Mouse (Mus musculus): ENCODE data around the gene Vpreb3.
A peak's percentile ranks its signal among the peaks of the same experiment; 100 is the strongest.

Gene Vpreb3

GRCm38 (mm10) chr10:75942736-75943477 is at the start of gene Vpreb3:
TSS of gene Vpreb3 (plus strand) at chr10:75943057.
- no peak for DNase-seq (ENCODE audit: low read depth, low spot score)

GRCm38 (mm10) chr10:75893089-75893750 is 49.6 kb upstream of the Vpreb3 start, which contains the start of gene Derl3:
TSS of gene Derl3 (plus strand) at chr10:75893413.
- peak; percentile 99 for DNase-seq (ENCODE audit: low read depth, low spot score)

- no peak for DNase-seq (ENCODE audit: low read depth, low spot score)
These were observed 48.3 kb upstream of the Vpreb3 start for GRCm38 (mm10) chr10:75894601-75895000.

- DNase-seq (ENCODE audit: low read depth, low spot score), result no peak
These were observed 47.1 kb upstream of the Vpreb3 start for GRCm38 (mm10) chr10:75895730-75896129.

GRCm38 (mm10) chr10:75896208-75896607 is 46.6 kb upstream of the Vpreb3 start:
- peak; percentile 75 for DNase-seq (ENCODE audit: low read depth, low spot score)

- DNase-seq (ENCODE audit: low read depth, low spot score), result peak; percentile 79
These were observed 45.5 kb upstream of the Vpreb3 start for GRCm38 (mm10) chr10:75897373-75897772.

- no peak for DNase-seq (ENCODE audit: low read depth, low spot score)
These were observed 44.8 kb upstream of the Vpreb3 start for GRCm38 (mm10) chr10:75898039-75898564.

- DNase-seq (ENCODE audit: low read depth, low spot score), result peak; percentile 44
These were observed 44.0 kb upstream of the Vpreb3 start for GRCm38 (mm10) chr10:75898846-75899245.

- DNase-seq (ENCODE audit: low read depth, low spot score), result no peak
These were observed 38.5 kb upstream of the Vpreb3 start for GRCm38 (mm10) chr10:75904391-75904790.

- no peak for DNase-seq (ENCODE audit: low read depth, low spot score)
These were observed 36.0 kb upstream of the Vpreb3 start for GRCm38 (mm10) chr10:75906882-75907281.

GRCm38 (mm10) chr10:75910698-75911097 is 32.2 kb upstream of the Vpreb3 start:
- DNase-seq (ENCODE audit: low read depth, low spot score), result no peak

GRCm38 (mm10) chr10:75913013-75913589 is 29.8 kb upstream of the Vpreb3 start:
- no peak for DNase-seq (ENCODE audit: low read depth, low spot score)

GRCm38 (mm10) chr10:75915557-75915956 is 27.3 kb upstream of the Vpreb3 start:
- no peak for DNase-seq (ENCODE audit: low read depth, low spot score)

- DNase-seq (ENCODE audit: low read depth, low spot score), result no peak
These were observed 26.0 kb upstream of the Vpreb3 start for GRCm38 (mm10) chr10:75916840-75917239.

GRCm38 (mm10) chr10:75919026-75919425 is 23.8 kb upstream of the Vpreb3 start:
- no peak for DNase-seq (ENCODE audit: low read depth, low spot score)

GRCm38 (mm10) chr10:75921026-75921725 is 21.7 kb upstream of the Vpreb3 start, which contains the start of gene Smarcb1:
TSS of gene Smarcb1 (minus strand) at chr10:75921617.
- DNase-seq (ENCODE audit: low read depth, low spot score), result peak; percentile 99

GRCm38 (mm10) chr10:75921726-75922560 is 20.9 kb upstream of the Vpreb3 start:
- DNase-seq (ENCODE audit: low read depth, low spot score), result peak; percentile 58

GRCm38 (mm10) chr10:75924324-75924723 is 18.5 kb upstream of the Vpreb3 start:
- no peak for DNase-seq (ENCODE audit: low read depth, low spot score)

- DNase-seq (ENCODE audit: low read depth, low spot score), result no peak
These were observed 16.5 kb upstream of the Vpreb3 start for GRCm38 (mm10) chr10:75926396-75926795.

- peak; percentile 30 for DNase-seq (ENCODE audit: low read depth, low spot score)
These were observed 12.6 kb upstream of the Vpreb3 start for GRCm38 (mm10) chr10:75930304-75930703.

- DNase-seq (ENCODE audit: low read depth, low spot score), result no peak
These were observed 11.5 kb upstream of the Vpreb3 start for GRCm38 (mm10) chr10:75931311-75931710.
